Mouse (Mus musculus) lung, postnatal 4 days (tissue): ENCODE data around the gene Trim30d.
"Not testable (repeated sequence)": the region's sequence is repeated elsewhere in the genome, so short reads cannot be mapped to it uniquely, and the experiment has no call there.

ENCODE experiments used
- DNase-seq, 2 experiments: peaks; one replicate each; pipeline ENCODE4 v3.0.0; 2021

Trim30d gene

DNA sequence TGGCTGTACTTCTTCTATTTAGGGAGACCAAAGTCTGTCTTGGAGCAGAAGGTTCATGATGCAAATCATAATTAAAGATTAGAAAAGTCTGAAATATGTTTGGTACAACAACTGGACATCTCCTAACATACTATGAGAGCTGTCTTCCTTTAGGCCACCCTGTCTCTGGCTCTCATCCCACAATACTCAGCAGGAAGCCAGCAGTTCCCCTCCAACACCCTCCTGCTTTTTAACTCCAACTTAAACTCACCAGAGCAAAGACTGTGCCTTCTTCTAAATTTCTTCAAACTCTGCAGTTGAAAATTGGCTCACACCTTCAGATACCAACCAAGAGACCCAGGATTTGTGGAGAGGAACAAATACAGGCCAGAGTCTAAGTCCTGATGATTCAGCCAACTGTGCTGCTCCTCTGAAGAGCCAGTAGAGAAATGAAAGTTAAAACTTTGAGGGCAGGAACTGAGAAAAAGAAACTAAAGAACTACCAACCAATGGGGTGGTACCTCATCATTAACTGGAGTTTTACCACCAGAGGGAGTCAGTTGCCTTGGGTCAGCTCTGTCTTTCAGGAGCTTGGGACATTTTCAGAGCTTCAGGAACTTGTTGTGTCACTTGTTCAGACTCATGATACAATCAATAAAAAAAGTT lies at the start of gene Trim30d:
Trim30d (minus strand) TSS at position 429 of the 645 bp plus-strand sequence.
- DNase-seq: not testable (repeated sequence)

DNA sequence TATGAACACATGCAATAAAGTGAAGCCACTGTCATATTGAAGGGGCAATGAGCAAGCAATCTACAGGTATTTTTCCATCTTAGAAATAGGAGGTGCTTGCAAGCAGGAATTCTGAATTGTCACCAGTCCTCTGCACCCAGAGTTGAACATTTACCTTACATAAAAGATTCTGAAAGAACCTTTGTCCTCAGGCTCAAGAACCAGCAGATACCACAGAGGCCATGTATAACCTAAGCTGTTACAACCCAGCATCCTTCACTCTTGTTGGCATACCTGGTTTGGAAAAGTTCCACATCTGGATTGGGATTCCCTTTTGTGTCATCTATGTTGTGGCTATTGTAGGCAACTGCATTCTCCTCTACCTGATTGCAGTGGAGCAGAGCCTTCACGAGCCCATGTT lies 45.1 kb upstream of the Trim30d start:
- DNase-seq: no peak

DNA sequence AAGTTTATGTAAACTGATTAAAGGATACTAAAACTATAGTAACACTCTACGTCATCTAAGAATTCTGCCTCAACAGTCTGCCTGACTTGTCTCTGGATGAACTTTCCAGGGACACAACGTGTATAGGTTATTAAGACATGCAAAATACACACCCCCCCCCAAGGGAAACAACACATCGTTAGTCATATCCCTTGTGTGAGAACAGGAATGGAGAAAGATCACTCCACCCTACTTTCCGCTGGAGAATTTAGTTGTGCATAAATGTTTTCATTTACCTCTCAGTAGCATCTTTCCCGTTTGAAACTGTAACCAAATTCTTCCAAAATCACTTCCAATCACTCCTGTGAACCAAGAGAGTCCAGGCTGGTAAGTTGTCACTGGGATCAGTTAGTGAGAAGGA lies 42.2 kb upstream of the Trim30d start, which contains the start of gene Olfr651:
Olfr651 (plus strand) TSS at position 301 of the 400 bp plus-strand sequence.
- DNase-seq: no peak

DNA sequence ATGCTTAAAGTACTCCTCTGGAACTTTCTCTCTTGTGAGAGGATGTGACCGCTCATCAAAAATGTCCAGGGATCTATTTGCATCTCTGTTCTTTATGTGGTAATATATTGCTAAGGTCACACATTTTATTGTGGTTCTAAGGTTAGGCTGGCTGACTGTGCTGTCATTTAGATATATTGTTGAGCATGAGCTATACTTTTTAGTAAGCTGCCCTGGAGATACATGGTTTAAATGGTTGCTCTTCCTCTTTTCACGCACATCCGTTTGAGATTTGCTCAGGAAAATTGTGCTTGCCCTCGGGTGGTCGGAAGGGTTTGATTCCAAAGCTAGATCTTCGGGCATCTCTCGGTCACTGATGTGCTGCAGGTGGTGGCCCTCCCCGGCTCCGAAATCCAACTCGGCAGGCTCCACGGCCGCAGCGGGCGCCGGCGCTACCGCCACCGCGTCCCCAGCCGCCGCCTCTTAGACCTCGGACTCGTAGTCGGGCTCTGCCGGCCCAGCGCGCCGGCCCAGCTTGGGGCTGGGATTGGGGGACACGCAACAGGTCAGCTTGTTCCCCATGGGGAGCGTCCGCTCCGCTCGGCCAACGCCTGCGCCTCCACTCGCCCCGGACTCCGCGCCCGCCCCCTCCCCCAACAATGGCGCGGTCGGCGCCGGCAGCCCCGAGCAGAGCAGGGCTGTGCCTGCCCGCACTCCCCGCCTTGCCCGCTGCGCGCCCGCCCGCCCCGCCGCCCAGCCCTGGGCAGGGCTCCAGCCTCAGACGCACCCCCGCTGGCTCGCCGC lies 5.9 kb downstream of the Trim30d start:
- peak; percentile 4 to 24 for DNase-seq

DNA sequence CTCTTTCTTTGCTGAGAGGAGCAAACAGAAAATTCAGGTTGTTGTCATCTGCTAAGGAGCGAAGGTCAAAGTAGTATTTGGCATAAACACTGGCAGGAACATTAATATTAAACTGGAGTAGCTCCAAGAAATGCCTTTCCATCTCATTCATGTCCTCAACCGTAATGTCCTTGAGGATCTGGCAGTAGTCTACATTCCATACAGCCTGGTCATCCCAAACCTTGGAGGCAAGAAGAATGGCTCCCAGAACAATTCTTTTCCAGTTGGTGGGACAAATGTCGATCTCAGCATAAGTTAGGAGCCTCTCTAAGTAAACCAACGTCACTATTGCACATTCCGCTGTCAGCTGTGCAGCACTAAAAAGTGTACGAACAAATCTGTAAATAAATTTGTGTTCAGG lies 6.5 kb downstream of the Trim30d start:
- DNase-seq: not testable (repeated sequence)

DNA sequence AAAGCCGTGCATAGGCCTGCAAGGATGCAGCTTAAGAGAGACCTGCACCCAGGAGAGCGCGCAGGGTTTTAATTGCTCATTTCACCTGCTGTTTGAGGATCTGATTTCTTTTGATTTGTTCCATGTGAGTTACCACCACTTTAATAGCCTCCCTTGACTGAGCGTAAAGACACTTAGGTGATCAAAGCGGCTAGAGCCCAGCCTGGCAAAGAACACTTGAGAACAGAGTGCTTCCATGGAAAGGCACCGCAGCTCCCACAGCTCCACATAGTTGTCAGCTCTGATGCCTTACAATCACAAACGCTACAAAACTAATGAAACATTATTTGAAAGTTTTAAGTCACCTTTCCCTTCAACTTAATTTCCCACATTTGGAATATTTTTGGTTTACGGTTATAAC lies 8.2 kb downstream of the Trim30d start:
- DNase-seq: not testable (repeated sequence)

DNA sequence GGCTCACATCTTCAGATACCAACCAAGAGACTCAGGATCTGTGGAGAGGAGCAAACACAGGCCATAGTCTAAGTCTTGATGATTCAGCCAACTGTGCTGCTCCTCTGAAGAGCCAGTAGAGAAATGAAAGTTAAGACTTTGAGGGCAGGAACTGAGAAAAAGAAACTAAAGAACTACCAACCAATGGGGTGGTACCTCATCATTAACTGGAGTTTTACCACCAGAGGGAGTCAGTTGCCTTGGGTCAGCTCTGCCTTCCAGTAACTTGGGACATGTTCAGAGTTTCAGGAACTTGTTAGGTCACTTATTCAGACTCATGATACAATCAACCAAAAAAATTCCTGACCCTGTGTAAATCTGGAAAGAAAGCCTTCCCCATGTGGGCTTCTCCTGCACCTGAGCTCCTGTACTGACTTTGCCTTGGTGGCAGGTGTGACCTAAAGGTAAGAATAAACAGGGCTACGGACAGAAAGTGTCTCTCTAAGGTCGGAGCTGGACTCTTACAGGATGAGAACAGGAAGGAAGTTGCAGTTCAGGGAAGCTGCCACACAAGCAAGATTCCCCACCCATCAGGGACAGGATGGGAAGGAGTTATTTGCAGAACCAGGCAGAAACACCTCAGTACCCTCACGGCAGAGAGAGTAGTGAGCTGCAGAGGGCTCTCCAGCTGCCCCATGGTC lies 42.4 kb downstream of the Trim30d start, which contains the start of gene Trim30a:
Trim30a (minus strand) TSS at position 129 of the 680 bp plus-strand sequence.
- DNase-seq: peak in 1 of 2 experiments; percentile 24

DNA sequence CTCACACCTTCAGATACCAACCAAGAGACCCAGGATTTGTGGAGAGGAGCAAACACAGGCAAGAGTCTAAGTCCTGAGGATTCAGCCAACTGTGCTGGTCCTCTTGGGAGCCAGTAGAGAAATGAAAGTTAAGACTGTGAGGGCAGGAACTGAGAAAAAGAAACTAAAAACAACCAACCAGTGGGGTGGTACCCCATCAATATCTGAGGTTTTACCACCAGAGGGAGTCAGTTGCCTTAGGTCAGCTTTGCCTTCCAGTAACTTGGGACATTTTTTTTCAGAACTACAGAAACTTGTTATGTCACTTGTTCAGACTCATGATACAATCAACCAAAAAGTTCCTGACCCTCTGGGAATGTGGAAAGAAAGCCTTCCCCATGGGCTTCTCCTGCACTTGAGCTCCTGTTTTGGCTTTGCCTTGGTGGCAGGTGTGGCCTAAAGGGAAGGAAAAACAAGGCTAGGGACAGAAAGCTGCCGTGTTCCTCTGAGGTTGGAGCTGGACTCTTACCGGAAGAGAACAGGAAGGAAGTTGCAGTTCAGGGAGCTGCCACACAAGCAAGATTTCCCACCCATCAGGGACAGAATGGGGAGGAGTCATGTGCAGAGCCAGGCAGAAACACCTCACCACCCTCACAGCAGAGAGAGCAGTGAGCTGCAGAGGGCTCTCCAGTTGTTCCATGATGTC lies 61.5 kb downstream of the Trim30d start:
- peak; percentile 20 to 27 for DNase-seq
